Mouse (Mus musculus): ENCODE measurements around the gene Ociad1. TPM values are rescaled to one million over a fixed set of nuclear protein-coding genes. Genes with fewer than 3 reads are reported as not detected.

Gene Ociad1
- polyA plus RNA-seq, 1 experiment from 2014 or later = 317 TPM

DNA sequence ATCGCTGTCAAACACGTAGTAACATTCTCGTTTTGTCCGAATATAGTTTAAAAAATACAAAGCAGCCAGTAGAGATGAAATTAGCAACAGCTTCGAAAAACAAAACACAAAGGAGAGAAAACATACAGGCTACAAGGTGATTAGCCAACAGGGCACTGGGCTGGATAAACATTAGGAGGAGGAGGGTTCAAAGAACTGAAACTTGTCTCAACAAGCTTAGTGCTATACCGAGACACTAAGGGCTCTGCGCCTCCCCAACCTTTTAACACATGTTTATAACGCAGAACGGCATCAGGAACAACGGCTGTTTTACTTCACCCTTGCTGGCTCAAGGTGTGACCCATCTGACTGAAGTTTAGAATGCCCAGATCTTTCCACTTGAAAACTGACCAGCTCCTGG is 13.4 kb upstream of the Ociad1 start:
- no peaks in the 10 kb centered on the region for H3K36me3 ChIP-seq (ENCODE audit: control insufficient read depth, insufficient read depth)
- peaks cover 6% of the 10 kb centered on the region for H3K4me1 ChIP-seq (ENCODE audit: control insufficient read depth, insufficient read depth, low read length)
- H3K27me3 ChIP-seq (ENCODE audit: control insufficient read depth, insufficient read depth, low read length) = no peaks in the 10 kb centered on the region
- H3K4me3 ChIP-seq (ENCODE audit: low read length) = no peak overlapping the region
- H3K4me2 ChIP-seq (ENCODE audit: low read depth, low read length) = no peak overlapping the region
- ATAC-seq (replicated peaks; ENCODE audit: extremely low read depth, insufficient read depth, low FRiP score) = no peak; the same call in 1 of the 2 replicates
- H3K27ac ChIP-seq (ENCODE audit: low read length) = peak overlapping the region; percentile 59
- no peak overlapping the region for H3K9ac ChIP-seq (ENCODE audit: low read length)
- H3K9me3 ChIP-seq (replicated peaks; ENCODE audit: control insufficient read depth, low read length) = no peaks in the 10 kb centered on the region
- 51% methylated on average over 10 of the region's 10 CpGs for WGBS

GRCm38 (mm10) chr5:73279732-73280566 is 12.6 kb upstream of the Ociad1 start:
- Histone ChIP-seq H3K4me2 (ENCODE audit: low read depth, low read length) (no peak overlapping the region), H3K27ac (ENCODE audit: low read length) (peak overlapping the region; percentile 59), H3K9me3 (replicated peaks; ENCODE audit: control insufficient read depth, low read length) (no peaks in the 10 kb centered on the region), H3K4me1 (ENCODE audit: control insufficient read depth, insufficient read depth, low read length) (peaks cover 6% of the 10 kb centered on the region), H3K4me3 (ENCODE audit: low read length) (no peak overlapping the region), H3K9ac (ENCODE audit: low read length) (no peak overlapping the region), H3K36me3 (ENCODE audit: control insufficient read depth, insufficient read depth) (no peaks in the 10 kb centered on the region), H3K27me3 (ENCODE audit: control insufficient read depth, insufficient read depth, low read length) (no peaks in the 10 kb centered on the region)
- ATAC-seq (replicated peaks; ENCODE audit: extremely low read depth, insufficient read depth, low FRiP score) = no peak; the same call in 1 of the 2 replicates
- 31% methylated on average over 4 of the region's 4 CpGs for WGBS

DNA sequence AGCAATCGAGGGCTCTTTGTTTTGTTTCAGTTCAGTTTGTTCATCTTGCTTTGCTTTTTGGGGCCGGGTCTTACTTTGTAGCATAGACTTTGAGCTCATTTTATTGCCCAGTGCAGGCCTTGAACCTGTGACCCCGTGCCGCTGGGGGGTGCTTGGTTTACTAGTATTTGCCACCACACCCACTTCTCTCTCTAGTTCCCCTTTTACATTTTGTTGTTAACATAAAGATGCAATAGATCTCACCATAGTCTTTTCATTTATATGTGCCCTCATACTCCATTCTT is 12.1 kb upstream of the Ociad1 start:
- Histone ChIP-seq H3K4me3 (ENCODE audit: low read length) (no peak overlapping the region), H3K9me3 (replicated peaks; ENCODE audit: control insufficient read depth, low read length) (no peaks in the 10 kb centered on the region), H3K4me2 (ENCODE audit: low read depth, low read length) (no peak overlapping the region), H3K36me3 (ENCODE audit: control insufficient read depth, insufficient read depth) (no peaks in the 10 kb centered on the region), H3K27ac (ENCODE audit: low read length) (peak overlapping the region; percentile 48; the same call in 1 of the 2 replicates), H3K27me3 (ENCODE audit: control insufficient read depth, insufficient read depth, low read length) (no peaks in the 10 kb centered on the region), H3K9ac (ENCODE audit: low read length) (no peak overlapping the region), H3K4me1 (ENCODE audit: control insufficient read depth, insufficient read depth, low read length) (peaks cover 6% of the 10 kb centered on the region)
- ATAC-seq (replicated peaks; ENCODE audit: extremely low read depth, insufficient read depth, low FRiP score) = no peak
- WGBS = 66% methylated on average over 4 of the region's 4 CpGs

GRCm38 (mm10) chr5:73284046-73284445 is 8.5 kb upstream of the Ociad1 start:
- Histone ChIP-seq H3K9ac (ENCODE audit: low read length) (no peak overlapping the region), H3K36me3 (ENCODE audit: control insufficient read depth, insufficient read depth) (no peaks in the 10 kb centered on the region), H3K4me3 (ENCODE audit: low read length) (no peak overlapping the region), H3K4me2 (ENCODE audit: low read depth, low read length) (no peak overlapping the region), H3K27me3 (ENCODE audit: control insufficient read depth, insufficient read depth, low read length) (no peaks in the 10 kb centered on the region), H3K27ac (ENCODE audit: low read length) (no peak overlapping the region), H3K4me1 (ENCODE audit: control insufficient read depth, insufficient read depth, low read length) (peaks cover 6% of the 10 kb centered on the region), H3K9me3 (replicated peaks; ENCODE audit: control insufficient read depth, low read length) (no peaks in the 10 kb centered on the region)
- no peak for ATAC-seq (replicated peaks; ENCODE audit: extremely low read depth, insufficient read depth, low FRiP score)

DNA sequence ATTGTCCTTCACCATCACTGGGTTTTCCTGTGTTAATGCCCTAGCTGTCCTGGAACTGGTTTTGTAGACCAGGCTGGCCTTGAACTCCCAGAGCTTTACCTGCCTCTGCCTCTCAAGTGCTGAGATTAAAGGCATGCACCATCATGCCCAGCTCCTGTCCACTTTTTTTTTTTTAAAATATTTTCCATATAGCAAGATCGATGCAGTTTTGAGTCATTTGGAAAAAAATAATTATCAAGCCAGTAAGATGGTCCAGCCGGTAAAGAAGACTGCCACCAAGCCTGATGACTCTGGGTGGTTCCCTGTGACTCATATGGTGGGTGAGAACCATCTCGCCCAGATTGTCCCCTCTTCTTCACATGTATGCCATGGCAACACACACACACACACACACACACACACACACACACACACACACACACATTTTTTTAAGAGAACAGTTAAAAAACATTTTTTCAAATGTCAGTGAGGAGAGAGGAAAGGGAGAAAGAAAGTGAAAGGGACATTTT is 7.1 kb upstream of the Ociad1 start:
- no peak overlapping the region for H3K9ac ChIP-seq (ENCODE audit: low read length)
- 73% methylated on average over 3 of the region's 3 CpGs for WGBS
- peaks cover under 1% of the 10 kb centered on the region; the same call in 1 of the 2 replicates for H3K4me1 ChIP-seq (ENCODE audit: control insufficient read depth, insufficient read depth, low read length)
- ATAC-seq (replicated peaks; ENCODE audit: extremely low read depth, insufficient read depth, low FRiP score) = no peak
- H3K4me2 ChIP-seq (ENCODE audit: low read depth, low read length) = no peak overlapping the region
- no peak overlapping the region for H3K4me3 ChIP-seq (ENCODE audit: low read length)
- no peaks in the 10 kb centered on the region for H3K36me3 ChIP-seq (ENCODE audit: control insufficient read depth, insufficient read depth)
- no peak overlapping the region for H3K27ac ChIP-seq (ENCODE audit: low read length)
- no peaks in the 10 kb centered on the region for H3K27me3 ChIP-seq (ENCODE audit: control insufficient read depth, insufficient read depth, low read length)
- H3K9me3 ChIP-seq (replicated peaks; ENCODE audit: control insufficient read depth, low read length) = no peaks in the 10 kb centered on the region

- ATAC-seq (replicated peaks; ENCODE audit: extremely low read depth, insufficient read depth, low FRiP score) = no peak
Measured at GRCm38 (mm10) chr5:73286603-73287002, 6.0 kb upstream of the Ociad1 start.

GRCm38 (mm10) chr5:73289900-73290299 is 2.7 kb upstream of the Ociad1 start:
- 53% methylated on average over 2 of the region's 2 CpGs for WGBS
- ATAC-seq (replicated peaks; ENCODE audit: extremely low read depth, insufficient read depth, low FRiP score) = no peak
- H3K27me3 ChIP-seq (ENCODE audit: control insufficient read depth, insufficient read depth, low read length) = no peaks in the 10 kb centered on the region
- no peak overlapping the region for H3K4me2 ChIP-seq (ENCODE audit: low read depth, low read length)
- H3K4me3 ChIP-seq (ENCODE audit: low read length) = no peak overlapping the region
- peaks cover 2% of the 10 kb centered on the region for H3K36me3 ChIP-seq (ENCODE audit: control insufficient read depth, insufficient read depth)
- H3K4me1 ChIP-seq (ENCODE audit: control insufficient read depth, insufficient read depth, low read length) = peaks cover 10% of the 10 kb centered on the region
- no peak overlapping the region for H3K27ac ChIP-seq (ENCODE audit: low read length)
- H3K9ac ChIP-seq (ENCODE audit: low read length) = no peak overlapping the region
- no peaks in the 10 kb centered on the region for H3K9me3 ChIP-seq (replicated peaks; ENCODE audit: control insufficient read depth, low read length)

More at GRCm38 (mm10) chr5:73286603-73287002, 6.0 kb upstream of the Ociad1 start:
- Histone ChIP-seq H3K4me2 (ENCODE audit: low read depth, low read length) (no peak overlapping the region), H3K4me3 (ENCODE audit: low read length) (no peak overlapping the region), H3K27me3 (ENCODE audit: control insufficient read depth, insufficient read depth, low read length) (no peaks in the 10 kb centered on the region), H3K27ac (ENCODE audit: low read length) (no peak overlapping the region), H3K9me3 (replicated peaks; ENCODE audit: control insufficient read depth, low read length) (no peaks in the 10 kb centered on the region), H3K36me3 (ENCODE audit: control insufficient read depth, insufficient read depth) (no peaks in the 10 kb centered on the region), H3K4me1 (ENCODE audit: control insufficient read depth, insufficient read depth, low read length) (no peaks in the 10 kb centered on the region), H3K9ac (ENCODE audit: low read length) (no peak overlapping the region)
- WGBS = 69% methylated on average over 5 of the region's 5 CpGs

GRCm38 (mm10) chr5:73293458-73293827 is 859 bp downstream of the Ociad1 start:
- ATAC-seq (replicated peaks; ENCODE audit: extremely low read depth, insufficient read depth, low FRiP score) = no peak
- Histone ChIP-seq H3K27me3 (ENCODE audit: control insufficient read depth, insufficient read depth, low read length) (no peaks in the 10 kb centered on the region), H3K4me2 (ENCODE audit: low read depth, low read length) (peak overlapping the region; percentile 89), H3K9ac (ENCODE audit: low read length) (peak overlapping the region; percentile 96), H3K36me3 (ENCODE audit: control insufficient read depth, insufficient read depth) (peaks cover 18% of the 10 kb centered on the region), H3K9me3 (replicated peaks; ENCODE audit: control insufficient read depth, low read length) (no peaks in the 10 kb centered on the region), H3K4me1 (ENCODE audit: control insufficient read depth, insufficient read depth, low read length) (peaks cover 17% of the 10 kb centered on the region), H3K4me3 (ENCODE audit: low read length) (peak overlapping the region; percentile 89), H3K27ac (ENCODE audit: low read length) (peak overlapping the region; percentile 93)
- 8% methylated on average over 8 of the region's 8 CpGs for WGBS

DNA sequence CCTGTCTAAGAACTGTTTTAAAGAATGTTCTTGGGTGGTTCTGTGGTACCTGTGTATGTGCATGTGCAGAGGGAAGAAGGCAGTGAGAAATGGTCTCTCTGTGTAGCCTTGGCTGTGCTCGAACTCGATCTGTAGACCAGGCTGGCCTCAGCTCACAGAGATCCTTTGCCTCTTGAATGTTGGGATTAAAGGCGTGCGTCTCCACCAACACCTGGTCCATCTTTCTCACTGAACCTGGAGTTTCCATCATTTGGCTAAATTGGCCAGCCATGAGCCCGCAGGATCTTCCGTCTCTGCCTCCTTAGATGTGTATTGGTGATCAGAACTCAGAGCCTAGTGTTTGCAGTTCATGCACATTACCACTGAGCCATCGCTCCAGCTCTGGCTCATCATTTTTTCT is 2.4 kb downstream of the Ociad1 start:
- no peaks in the 10 kb centered on the region for H3K27me3 ChIP-seq (ENCODE audit: control insufficient read depth, insufficient read depth, low read length)
- H3K4me2 ChIP-seq (ENCODE audit: low read depth, low read length) = no peak overlapping the region
- WGBS = 96% methylated on average over 7 of the region's 7 CpGs
- ATAC-seq (replicated peaks; ENCODE audit: extremely low read depth, insufficient read depth, low FRiP score) = no peak
- no peak overlapping the region for H3K4me3 ChIP-seq (ENCODE audit: low read length)
- H3K9ac ChIP-seq (ENCODE audit: low read length) = no peak overlapping the region
- H3K27ac ChIP-seq (ENCODE audit: low read length) = no peak overlapping the region
- peaks cover 18% of the 10 kb centered on the region for H3K36me3 ChIP-seq (ENCODE audit: control insufficient read depth, insufficient read depth)
- peaks cover 19% of the 10 kb centered on the region for H3K4me1 ChIP-seq (ENCODE audit: control insufficient read depth, insufficient read depth, low read length)
- no peaks in the 10 kb centered on the region for H3K9me3 ChIP-seq (replicated peaks; ENCODE audit: control insufficient read depth, low read length)
